Mouse (Mus musculus) E14TG2a.4 (cell line): ENCODE data around the gene Hoxc5.

Experiments
- CTCF ChIP-seq: conservative IDR thresholded peaks from 2 replicates; pipeline ENCODE4 v1.5.1; 2014; ENCODE audit warnings: low read length
- NANOG ChIP-seq: IDR thresholded peaks from 2 replicates; pipeline ENCODE4 v1.6.1; 2014; ENCODE audit warnings: borderline replicate concordance, low read length, mixed read lengths
- POU5F1 ChIP-seq: IDR thresholded peaks from 2 replicates; pipeline ENCODE4 v1.6.1; 2014; ENCODE audit warnings: low read length, borderline replicate concordance

- no peak for TF ChIP-seq CTCF
- TF ChIP-seq POU5F1: no peak
- no peak for TF ChIP-seq NANOG
These were observed 17.5 kb upstream of the Hoxc5 start for GRCm38 (mm10) chr15:102949696-102950095.
